In genomic region chr4:91400423-91400822, GRCm38 (mm10) we compare ENCODE assay signal across 9 mouse cellular contexts. TPM values are rescaled to one million over a fixed set of nuclear protein-coding genes. Genes with fewer than 3 reads are reported as not detected.
DNase-seq lines count a peak whose midpoint lies in the region; ATAC-seq and TF ChIP-seq lines count a peak whose summit lies in the region.
"Had no signal": no experiment of that assay in that cellular context is flagged by ENCODE, and none has a peak within 500 bp of the region (broad histone marks: within the 10 kb centered on the region; RNA-seq: fewer than 3 reads in every experiment).

Gene Elavl2, minus strand, starts transcription at chr4:91400785.

- no peaks in the 10 kb centered on the region for H3K36me3 ChIP-seq in lung, embryonic 15.5 days
- H3K36me3 ChIP-seq in limb, embryonic 11.5 days (ENCODE audit: control insufficient read depth, insufficient read depth, low read length) = no peaks in the 10 kb centered on the region
- no peaks in the 10 kb centered on the region for H3K36me3 ChIP-seq in stomach, postnatal 0 days (ENCODE audit: control insufficient read depth, insufficient read depth, low read length)
- H3K36me3 ChIP-seq: liver, embryonic 15.5 days had no signal

- no peak within 1 kb of the TSS for H3K27ac ChIP-seq in lung, embryonic 15.5 days
- H3K27ac ChIP-seq in limb, embryonic 11.5 days (replicated peaks; ENCODE audit: low read depth, low read length) = no peak within 1 kb of the TSS
- H3K27ac ChIP-seq in stomach, postnatal 0 days (replicated peaks) = no peak within 1 kb of the TSS
- H3K27ac ChIP-seq: liver, embryonic 15.5 days had no signal

- peak; percentile 19; the same call in 1 of the 2 replicates for ATAC-seq in lung, embryonic 15.5 days (ENCODE audit: borderline replicate concordance, extremely low read depth, low FRiP score, low TSS enrichment)
- no peak for ATAC-seq in limb, embryonic 11.5 days (ENCODE audit: insufficient number of reproducible peaks, low FRiP score, low TSS enrichment, low read depth)
- ATAC-seq in stomach, postnatal 0 days (ENCODE audit: low FRiP score, low TSS enrichment) = no peak
- no peak for ATAC-seq in monocyte, adult 5-6 weeks (replicated peaks; ENCODE audit: insufficient number of reproducible peaks, low FRiP score, low TSS enrichment, poor library complexity, severe bottlenecking)

- 1% methylated on average over 28 of the region's 28 CpGs for WGBS in lung, embryonic 15.5 days
- WGBS in limb, embryonic 11.5 days = 1% methylated on average over 28 of the region's 28 CpGs
- 1% methylated on average over 28 of the region's 28 CpGs for WGBS in stomach, postnatal 0 days

- 0 out of 2 replicates have a peak, but pooled peaks cover 3% of the 10 kb centered on the region for H3K4me1 ChIP-seq in lung, embryonic 15.5 days
- no peaks in the 10 kb centered on the region for H3K4me1 ChIP-seq in limb, embryonic 11.5 days (ENCODE audit: control insufficient read depth, insufficient read depth, low read length)
- no peaks in the 10 kb centered on the region for H3K4me1 ChIP-seq in stomach, postnatal 0 days (replicated peaks; ENCODE audit: control insufficient read depth, insufficient read depth)
- H3K4me1 ChIP-seq: liver, embryonic 15.5 days had no signal

- H3K4me3 ChIP-seq in lung, embryonic 15.5 days = peak within 1 kb of the TSS; percentile 24; the same call in 1 of the 2 replicates
- H3K4me3 ChIP-seq in limb, embryonic 11.5 days (ENCODE audit: low read depth, low read length) = peak within 1 kb of the TSS; percentile 27
- H3K4me3 ChIP-seq in stomach, postnatal 0 days (ENCODE audit: low read depth, low read length) = no peak within 1 kb of the TSS
- H3K4me3 ChIP-seq: liver, embryonic 15.5 days had no signal

- peak within 1 kb of the TSS; percentile 54 for H3K4me2 ChIP-seq in lung, embryonic 15.5 days
- H3K4me2 ChIP-seq in limb, embryonic 11.5 days (ENCODE audit: low read depth, severe bottlenecking) = peak within 1 kb of the TSS; percentile 58
- H3K4me2 ChIP-seq in stomach, postnatal 0 days (replicated peaks; ENCODE audit: low read depth) = 0 out of 2 replicates have a peak within 1 kb of the TSS, but pooled peaks have one; percentile 12
- H3K4me2 ChIP-seq: liver, embryonic 15.5 days had no signal

- H3K9me3 ChIP-seq in lung, embryonic 15.5 days = no peaks in the 10 kb centered on the region
- H3K9me3 ChIP-seq in limb, embryonic 11.5 days (ENCODE audit: control insufficient read depth, low read length) = no peaks in the 10 kb centered on the region
- no peaks in the 10 kb centered on the region for H3K9me3 ChIP-seq in stomach, postnatal 0 days (ENCODE audit: control insufficient read depth, low read length)
- H3K9me3 ChIP-seq: liver, embryonic 15.5 days had no signal

- DNase-seq in cerebellum, postnatal 10 days = peak; percentile 30 to 38
- no peak for DNase-seq in cerebellum, adult 9-10 months
- no peak for DNase-seq in lung, adult 18-20 months
- DNase-seq in limb, embryonic 11.5 days (ENCODE audit: low spot score) = no peak
- DNase-seq in stomach, postnatal 0 days (ENCODE audit: low spot score) = no peak
- no peak for DNase-seq in urinary bladder, postnatal 10 days (ENCODE audit: low spot score)

- TF ChIP-seq EP300 in stomach, postnatal 0 days (optimal IDR thresholded peaks at IDR 0.05) = no peak

- TF ChIP-seq CTCF in stomach, postnatal 0 days (IDR thresholded peaks at IDR 0.05; ENCODE audit: low read depth) = no peak

- no peak within 1 kb of the TSS for H3K9ac ChIP-seq in lung, embryonic 15.5 days
- H3K9ac ChIP-seq in limb, embryonic 11.5 days (ENCODE audit: low read length) = 0 out of 2 replicates have a peak within 1 kb of the TSS, but pooled peaks have one; percentile 27
- H3K9ac ChIP-seq in stomach, postnatal 0 days (ENCODE audit: low read length) = no peak within 1 kb of the TSS
- H3K9ac ChIP-seq: liver, embryonic 15.5 days had no signal

- peaks cover 19% of the 10 kb centered on the region for H3K27me3 ChIP-seq in lung, embryonic 15.5 days
- H3K27me3 ChIP-seq in limb, embryonic 11.5 days (ENCODE audit: control insufficient read depth, insufficient read depth, low read length) = peaks cover 15% of the 10 kb centered on the region
- H3K27me3 ChIP-seq in stomach, postnatal 0 days (ENCODE audit: control insufficient read depth, insufficient read depth, low read length) = no peaks in the 10 kb centered on the region

RNA-seq across cellular contexts. Expression of gene Elavl2, which starts in this region (rescaled TPM):
- 3.1 and 4.0 TPM in 2 replicates for polyA plus RNA-seq in lung, embryonic 15.5 days (2015; fragmentation: Nextera tagmentation; extraction: Ambion mirVana)
- polyA plus RNA-seq in limb, embryonic 11.5 days (2014; fragmentation: Nextera tagmentation; extraction: Ambion mirVana) = 4.2 and 4.5 TPM in 2 replicates
- polyA plus RNA-seq in stomach, postnatal 0 days (2015; fragmentation: Nextera tagmentation; extraction: Ambion mirVana) = 1.5 and 1.9 TPM in 2 replicates
- total RNA-seq in monocyte, adult 5-6 weeks (2017) = not detected in 3 replicates

Comparison
In these comparisons a context has a peak if more than half of its experiments do, and no peak if none do; other contexts are left out.
1. DNase-seq: peak in cerebellum, postnatal 10 days (2 of 2); none in cerebellum, adult 9-10 months (single experiment), lung, adult 18-20 months (0 of 2), limb, embryonic 11.5 days (single experiment), stomach, postnatal 0 days (single experiment) and urinary bladder, postnatal 10 days (single experiment).
2. Peak in every context shown above with its lines, with median percentiles within 50 percentile points of each other: H3K4me2 ChIP-seq.